Mouse (Mus musculus) lung, postnatal 0 days (tissue): Measurements from ENCODE around the gene Nme7. TPM values are rescaled to one million over a fixed set of nuclear protein-coding genes. Genes with fewer than 3 reads are reported as not detected.

Source experiments
- ATAC-seq: fragments of 200-750 bp; cut with Nextera tagmentation; 2 replicates; pipeline ENCODE4 v1.8.0; 2017; ENCODE audit warnings: moderate library complexity
- DNase-seq: peaks from one replicate; pipeline ENCODE4 v3.0.0-alpha.2; 2016; ENCODE audit warnings: low spot score
- H3K27ac ChIP-seq: fragments of 300-500 bp; sonication (generic); 2 replicates; pipeline ENCODE4 v1.5.1; 2014; ENCODE audit warnings: antibody characterized with exemption, mild to moderate bottlenecking, low read length, mixed read lengths
- H3K27me3 ChIP-seq: fragments of 300-500 bp; sonication (generic); replicated peaks from 2 replicates; pipeline ENCODE4 v1.6.1; 2014; ENCODE audit warnings: low read length, mixed read lengths; ENCODE audit not compliant: insufficient read depth
- H3K36me3 ChIP-seq: fragments of 300-500 bp; sonication (generic); 2 replicates; pipeline ENCODE4 v1.6.1; 2014; ENCODE audit warnings: low read length, mixed read lengths; ENCODE audit not compliant: insufficient read depth
- H3K4me1 ChIP-seq: fragments of 300-500 bp; sonication (generic); 2 replicates; pipeline ENCODE4 v1.6.1; 2014; ENCODE audit warnings: antibody characterized with exemption, low read depth, low read length, mixed read lengths; ENCODE audit not compliant: insufficient read depth
- H3K4me2 ChIP-seq: fragments of 300-500 bp; sonication (generic); replicated peaks from 2 replicates; pipeline ENCODE4 v1.6.1; 2014; ENCODE audit warnings: low read depth, mild to moderate bottlenecking, low read length, moderate library complexity, mixed read lengths
- H3K4me3 ChIP-seq: fragments of 300-500 bp; sonication (generic); 2 replicates; pipeline ENCODE4 v1.5.1; 2014; ENCODE audit warnings: low read depth, low read length
- H3K9ac ChIP-seq: fragments of 300-500 bp; sonication (generic); replicated peaks from 2 replicates; pipeline ENCODE4 v1.6.1; 2014; ENCODE audit warnings: low read depth, mild to moderate bottlenecking
- H3K9me3 ChIP-seq: fragments of 300-500 bp; sonication (generic); 2 replicates; pipeline ENCODE4 v1.6.1; 2016; ENCODE audit warnings: low read length, mixed read lengths
- CTCF ChIP-seq: IDR thresholded peaks from 2 replicates; pipeline ENCODE4 v1.5.1; 2016; ENCODE audit warnings: antibody characterized with exemption, mild to moderate bottlenecking
- EP300 ChIP-seq: IDR thresholded peaks from 2 replicates; pipeline ENCODE4 v1.6.1; 2016; ENCODE audit warnings: antibody characterized with exemption, mild to moderate bottlenecking, control low read depth
- WGBS: fragments of 180-500 bp; shearing (Covaris S2); extraction: QIAGEN DNeasy Blood & Tissue Kit; methylation state at CpG from one replicate; pipeline ENCODE4 v1.1.7; 2014; 5-methylcytosine and 5-hydroxymethylcytosine counted together
- polyA plus RNA-seq: library from polyadenylated mRNA; unstranded; fragments of >200 nt; fragmentation: Nextera tagmentation; extraction: Ambion mirVana; gene quantifications from 2 replicates; pipeline ENCODE4 v1.2.1, GENCODE M21; 2015

Gene Nme7
- polyA plus RNA-seq, 1 experiment from 2014 or later = 17.7 TPM

- DNase-seq = no peak
- Histone ChIP-seq H3K27me3 (no peaks in the 10 kb centered on the region), H3K9me3 (no peaks in the 10 kb centered on the region), H3K27ac (no peak overlapping the region), H3K36me3 (peaks cover 19% of the 10 kb centered on the region; the same call in 1 of the 2 replicates), H3K4me3 (no peak overlapping the region), H3K4me2 (no peak overlapping the region), H3K4me1 (no peaks in the 10 kb centered on the region), H3K9ac (no peak overlapping the region)
- ATAC-seq = no peak
- TF ChIP-seq EP300 (no peak), CTCF (no peak)
- WGBS = 92% methylated on average over 4 of the region's 5 CpGs
These were observed 7.4 kb upstream of the Nme7 start for GRCm38 (mm10) chr1:164296473-164296872.

GRCm38 (mm10) chr1:164301949-164302348 lies 2.0 kb upstream of the Nme7 start:
- Histone ChIP-seq H3K27ac (no peak overlapping the region), H3K4me1 (no peaks in the 10 kb centered on the region), H3K9me3 (no peaks in the 10 kb centered on the region), H3K9ac (no peak overlapping the region), H3K27me3 (no peaks in the 10 kb centered on the region), H3K36me3 (peaks cover 17% of the 10 kb centered on the region; the same call in 1 of the 2 replicates), H3K4me2 (no peak overlapping the region), H3K4me3 (no peak overlapping the region)
- WGBS = 87% methylated on average over 4 of the region's 4 CpGs
- TF ChIP-seq EP300 (no peak), CTCF (no peak)
- ATAC-seq = no peak
- no peak for DNase-seq

- Histone ChIP-seq H3K9ac (peak within 1 kb of the TSS; percentile 77), H3K9me3 (no peaks in the 10 kb centered on the region), H3K27ac (peak within 1 kb of the TSS; percentile 75), H3K36me3 (no peaks in the 10 kb centered on the region), H3K4me3 (peak within 1 kb of the TSS; percentile 68), H3K4me2 (peak within 1 kb of the TSS; percentile 85), H3K4me1 (peaks cover 6% of the 10 kb centered on the region; the same call in 1 of the 2 replicates), H3K27me3 (no peaks in the 10 kb centered on the region)
- DNase-seq (peak; percentile 99), ATAC-seq (peak; percentile 99)
- TF ChIP-seq CTCF (no peak), EP300 (peak; percentile 36; the same call in 1 of the 2 replicates)
- under 1% methylated on average over 35 of the region's 35 CpGs for WGBS
These were observed 3.3 kb downstream of the Nme7 start, which contains the start of gene Blzf1 for GRCm38 (mm10) chr1:164307124-164307751. Blzf1 (minus strand) TSS chr1:164307489.

- WGBS = 8% methylated on average over 10 of the region's 10 CpGs
- Histone ChIP-seq H3K27me3 (no peaks in the 10 kb centered on the region), H3K4me3 (peak overlapping the region; percentile 68), H3K4me2 (peak overlapping the region; percentile 85), H3K9me3 (no peaks in the 10 kb centered on the region), H3K27ac (peak overlapping the region; percentile 40; the same call in 1 of the 2 replicates), H3K4me1 (peaks cover 6% of the 10 kb centered on the region; the same call in 1 of the 2 replicates), H3K9ac (no peak overlapping the region; the same call in 1 of the 2 replicates), H3K36me3 (no peaks in the 10 kb centered on the region)
- TF ChIP-seq EP300 (no peak), CTCF (no peak)
- ATAC-seq (no peak), DNase-seq (no peak)
These were observed 4.0 kb downstream of the Nme7 start for GRCm38 (mm10) chr1:164307922-164308321.

GRCm38 (mm10) chr1:164314085-164314484 lies 10.2 kb downstream of the Nme7 start:
- DNase-seq = no peak
- Histone ChIP-seq H3K9ac (no peak overlapping the region), H3K4me1 (no peaks in the 10 kb centered on the region), H3K9me3 (no peaks in the 10 kb centered on the region), H3K4me2 (no peak overlapping the region), H3K27ac (no peak overlapping the region), H3K36me3 (no peaks in the 10 kb centered on the region), H3K27me3 (no peaks in the 10 kb centered on the region), H3K4me3 (no peak overlapping the region)
- ATAC-seq = no peak
- 86% methylated on average over 5 of the region's 5 CpGs for WGBS
- TF ChIP-seq CTCF (no peak), EP300 (no peak)

GRCm38 (mm10) chr1:164315266-164315665 lies 11.3 kb downstream of the Nme7 start:
- WGBS = 71% methylated on average over 8 of the region's 8 CpGs
- no peaks in the 10 kb centered on the region for H3K27me3 ChIP-seq
- DNase-seq = no peak
- no peak for ATAC-seq
- TF ChIP-seq EP300 (no peak), CTCF (peak; percentile 75)
- H3K36me3 ChIP-seq = no peaks in the 10 kb centered on the region
- H3K4me2 ChIP-seq = no peak overlapping the region
- H3K4me1 ChIP-seq = no peaks in the 10 kb centered on the region
- H3K27ac ChIP-seq = no peak overlapping the region
- H3K9me3 ChIP-seq = no peaks in the 10 kb centered on the region
- H3K9ac ChIP-seq = no peak overlapping the region
- H3K4me3 ChIP-seq = no peak overlapping the region
